Mouse (Mus musculus) olfactory bulb, adult 2 months (tissue): ENCODE data around the gene Pkd2l1.

Experiments used
- CTCF ChIP-seq: fragments of 200-500 bp; IDR thresholded peaks from 2 replicates; pipeline ENCODE4 v1.5.1; 2012; ENCODE audit warnings: low read depth, mild to moderate bottlenecking, low read length, moderate library complexity; ENCODE audit not compliant: insufficient read depth
- POLR2A ChIP-seq: fragments of 200-500 bp; IDR thresholded peaks from 2 replicates; pipeline ENCODE4 v1.6.1; 2012; ENCODE audit warnings: mild to moderate bottlenecking, low read depth, low read length, moderate library complexity; ENCODE audit not compliant: insufficient read depth

DNA sequence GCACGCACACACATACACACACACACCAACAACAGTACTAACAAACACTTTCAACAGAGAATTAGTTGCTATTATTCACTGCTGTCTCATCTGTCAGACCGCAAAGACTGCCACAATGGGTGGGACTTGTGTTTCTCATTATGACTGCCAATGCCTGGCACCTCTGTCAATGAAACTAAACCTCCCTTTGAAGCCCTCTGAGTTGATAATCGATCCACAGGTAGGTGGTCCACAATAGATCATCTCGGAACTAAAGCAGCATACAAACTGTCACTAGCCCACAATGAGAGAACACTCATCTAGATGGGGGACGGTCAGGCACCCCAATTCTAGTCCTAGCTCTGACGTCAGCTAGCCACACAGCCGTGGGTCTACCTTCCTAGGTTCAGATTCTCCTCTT lies 71.1 kb downstream of the Pkd2l1 start:
- TF ChIP-seq POLR2A (no peak), CTCF (no peak)
